Mouse (Mus musculus) embryo, embryonic 10 days (tissue): ENCODE data around the gene Extl2.

ENCODE experiments used
- DNase-seq: peaks from one replicate; pipeline ENCODE4 v3.0.0-alpha.2; 2015; ENCODE audit warnings: low spot score

Gene Extl2

GRCm38 (mm10) chr3:116007941-116008440, 729 bp downstream of the Extl2 start:
- DNase-seq: peak; percentile 87

GRCm38 (mm10) chr3:116009622-116010344, 2.5 kb downstream of the Extl2 start:
- DNase-seq: no peak

- DNase-seq: no peak
Observed at GRCm38 (mm10) chr3:116014901-116015300, 7.6 kb downstream of the Extl2 start.

DNA sequence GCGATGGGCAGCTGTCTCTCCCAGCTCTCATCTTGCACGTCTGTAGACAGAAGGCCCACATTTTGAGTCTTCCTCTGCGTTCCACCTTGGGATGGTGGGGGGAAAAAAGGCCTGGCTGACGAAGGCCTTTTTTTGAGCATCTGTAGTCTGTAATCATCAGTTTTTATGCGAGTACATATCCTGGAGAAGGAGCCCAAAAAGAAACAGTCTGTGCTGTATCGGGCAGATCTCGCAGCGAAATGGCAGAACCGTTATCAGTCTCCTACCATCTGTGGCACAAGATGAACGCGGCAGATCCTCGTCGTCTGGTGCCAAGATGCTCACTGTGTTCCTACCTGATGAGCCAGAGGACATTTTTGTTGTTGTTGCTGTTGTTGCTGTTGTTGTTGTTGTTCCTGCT, 8.9 kb downstream of the Extl2 start:
- DNase-seq: no peak

DNA sequence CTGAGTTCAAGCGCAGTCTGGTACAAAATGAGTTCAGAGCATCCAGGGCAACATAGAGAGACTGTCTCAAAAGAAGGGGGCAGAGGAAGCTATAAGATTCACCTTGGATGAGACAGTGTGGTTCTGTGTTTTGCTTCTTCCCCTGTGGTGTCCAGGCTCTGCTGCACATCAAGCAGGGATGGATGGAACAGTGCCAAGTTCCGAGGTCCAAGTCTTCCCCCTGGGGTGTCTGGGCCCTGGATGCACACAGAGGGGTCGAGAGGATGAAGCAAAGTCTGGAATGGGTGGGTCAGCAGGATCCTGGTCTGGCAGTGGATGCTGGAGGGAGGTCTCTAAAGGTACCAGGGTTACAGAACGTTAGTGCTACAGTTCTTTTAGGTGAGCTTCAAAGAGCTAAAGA, 11.3 kb downstream of the Extl2 start:
- DNase-seq: no peak

DNA sequence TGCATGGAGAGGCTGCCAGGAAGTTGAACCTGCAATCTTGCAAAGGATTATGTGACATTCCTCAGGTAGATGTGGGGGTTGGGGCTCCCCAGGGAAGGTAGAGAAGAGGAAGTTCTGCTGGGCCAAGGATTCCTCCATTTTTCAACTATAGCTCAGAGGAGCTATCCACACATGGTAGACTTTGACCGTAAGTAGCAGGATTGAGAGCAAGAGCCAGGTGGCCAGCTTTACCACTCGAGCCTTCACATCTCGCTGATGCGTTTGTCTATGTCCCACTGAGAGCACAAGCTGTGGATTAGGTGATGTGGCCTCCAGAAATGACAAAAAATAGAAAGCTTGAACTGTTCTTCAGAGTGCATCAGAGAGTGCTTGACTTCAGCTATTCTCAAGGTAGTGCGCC, 11.9 kb downstream of the Extl2 start:
- no peak for DNase-seq

DNA sequence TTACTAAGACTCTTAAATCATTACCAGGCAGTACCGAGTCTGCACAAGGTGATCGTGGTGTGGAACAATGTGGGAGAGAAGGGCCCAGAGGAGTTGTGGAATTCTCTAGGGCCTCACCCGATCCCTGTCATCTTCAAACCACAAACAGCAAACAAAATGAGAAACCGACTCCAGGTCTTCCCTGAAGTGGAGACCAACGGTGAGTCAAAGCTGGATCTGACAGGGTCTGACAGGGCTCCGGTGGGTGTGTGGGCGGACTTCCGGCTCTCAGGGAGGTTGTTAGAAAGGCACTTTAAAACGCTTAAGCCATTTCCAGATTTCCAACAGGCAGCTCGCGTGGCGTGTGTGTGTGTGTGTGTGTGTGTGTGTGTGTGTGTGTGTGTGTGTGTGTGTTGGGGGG, 17.0 kb downstream of the Extl2 start:
- DNase-seq: no peak

- no peak for DNase-seq
Observed at GRCm38 (mm10) chr3:116024669-116025068, 17.4 kb downstream of the Extl2 start.

- DNase-seq: no peak
Observed at GRCm38 (mm10) chr3:116025701-116026100, 18.4 kb downstream of the Extl2 start.

DNA sequence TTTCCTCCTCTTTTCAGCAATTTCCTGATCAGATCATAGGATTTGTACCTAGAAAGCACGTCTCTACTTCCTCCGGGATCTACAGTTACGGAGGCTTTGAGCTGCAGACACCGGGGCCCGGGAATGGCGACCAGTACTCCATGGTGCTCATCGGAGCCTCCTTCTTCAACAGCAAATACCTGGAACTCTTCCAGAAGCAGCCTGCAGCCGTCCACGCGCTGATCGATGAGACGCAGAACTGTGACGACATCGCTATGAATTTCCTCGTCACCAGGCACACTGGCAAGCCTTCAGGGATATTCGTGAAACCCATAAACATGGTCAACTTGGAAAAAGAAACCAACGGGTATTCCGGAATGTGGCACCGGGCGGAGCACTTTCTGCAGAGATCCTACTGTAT, 19.7 kb downstream of the Extl2 start:
- no peak for DNase-seq

DNA sequence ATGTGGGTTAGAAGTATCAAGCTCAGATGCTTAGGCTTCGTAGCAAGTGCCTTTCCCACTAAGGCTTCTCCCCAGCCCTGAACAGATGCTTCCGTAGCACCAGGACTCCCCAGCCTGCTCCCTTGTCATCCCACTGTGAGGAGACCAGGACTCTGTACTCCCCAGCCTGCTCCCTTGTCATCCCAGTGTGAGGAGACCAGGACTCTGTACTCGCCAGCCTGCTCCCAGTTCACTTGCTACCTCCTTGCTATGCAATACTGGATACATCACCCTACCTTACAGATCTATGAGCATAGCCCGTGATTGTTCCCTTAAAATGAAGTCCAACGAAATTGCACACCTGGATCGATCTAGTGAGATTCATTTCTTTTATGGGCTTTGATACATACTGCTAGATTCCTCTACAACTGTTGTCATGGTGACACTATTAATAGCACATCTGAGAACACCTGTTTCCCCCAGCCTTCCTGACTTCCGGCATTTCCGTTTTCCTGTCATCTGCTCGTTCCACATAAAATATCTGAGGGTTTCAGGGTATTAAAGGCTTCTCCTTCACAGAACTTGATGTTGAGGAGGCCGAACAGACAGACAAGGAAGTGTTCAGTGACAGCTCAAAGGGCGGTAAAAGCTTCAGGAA, 23.0 kb downstream of the Extl2 start:
- no peak for DNase-seq

DNA sequence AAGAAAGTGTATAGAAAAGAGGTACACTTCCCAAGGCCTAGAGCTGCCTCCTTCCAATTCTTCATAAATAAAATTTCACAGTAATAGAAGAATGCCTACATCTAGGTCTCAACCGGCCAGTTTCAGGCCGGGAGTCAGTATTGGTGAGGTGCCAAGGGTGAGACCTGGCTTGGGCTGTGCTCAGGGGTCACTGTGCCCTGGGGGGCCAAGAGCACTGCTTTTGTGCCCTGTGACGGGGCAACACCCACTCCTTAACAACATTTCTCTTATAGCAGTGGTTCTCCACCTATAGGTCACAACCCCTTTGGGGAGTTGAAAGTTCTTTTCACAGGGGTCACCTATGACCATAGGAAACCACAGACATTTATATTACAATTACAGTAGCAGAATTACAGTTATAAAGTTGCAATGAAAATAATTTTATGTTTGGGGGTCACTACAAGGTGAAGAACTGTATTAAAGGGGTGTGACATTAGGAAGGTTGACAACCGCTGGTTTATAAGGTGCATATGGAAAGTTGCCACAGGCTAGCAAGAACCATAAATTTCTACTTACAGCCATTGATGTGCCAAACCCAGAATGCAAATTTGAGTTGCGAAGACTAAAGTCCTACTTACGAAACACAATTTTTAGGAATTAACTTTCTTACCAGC, 26.1 kb downstream of the Extl2 start:
- no peak for DNase-seq

DNA sequence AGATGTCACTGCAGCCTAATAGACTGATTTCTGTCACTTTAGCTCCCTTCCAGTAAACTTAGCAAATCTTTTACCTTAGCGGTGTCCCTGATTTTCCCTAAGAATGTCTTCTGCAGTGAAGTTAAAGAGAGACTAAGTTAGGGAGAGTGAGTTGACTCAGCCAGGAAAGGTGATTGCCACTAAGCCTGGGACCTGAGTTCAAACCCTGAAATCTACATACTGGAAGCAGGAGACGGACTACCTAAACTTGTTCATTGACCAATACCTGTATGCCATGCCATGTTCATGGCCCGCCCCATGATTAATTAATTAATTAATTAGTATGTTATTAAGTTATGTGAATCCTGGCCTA, 26.6 kb downstream of the Extl2 start:
- DNase-seq: peak; percentile 72

DNA sequence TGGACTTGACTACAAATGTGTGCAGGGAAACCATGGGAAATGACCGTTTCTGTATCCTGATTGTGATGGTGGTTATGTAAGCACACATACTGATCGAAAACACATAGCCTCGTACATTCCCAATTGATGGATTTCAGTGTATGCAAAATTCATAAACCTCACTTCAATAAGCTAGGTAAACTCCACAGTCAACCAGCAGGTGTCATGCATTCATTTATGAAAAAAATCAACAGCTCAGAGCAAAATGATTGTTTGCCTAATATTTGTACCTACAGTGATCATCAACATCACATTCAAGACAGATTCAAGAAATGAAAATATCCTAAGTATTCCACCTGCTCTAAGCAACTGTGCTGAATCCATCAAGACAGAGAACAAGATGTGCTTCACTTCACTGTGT, 33.5 kb downstream of the Extl2 start:
- no peak for DNase-seq

GRCm38 (mm10) chr3:116046000-116046399, 38.7 kb downstream of the Extl2 start:
- DNase-seq: no peak

- DNase-seq: no peak
Observed at GRCm38 (mm10) chr3:116047034-116047433, 39.8 kb downstream of the Extl2 start.

GRCm38 (mm10) chr3:116057078-116057477, 49.8 kb downstream of the Extl2 start:
- DNase-seq: no peak

DNA sequence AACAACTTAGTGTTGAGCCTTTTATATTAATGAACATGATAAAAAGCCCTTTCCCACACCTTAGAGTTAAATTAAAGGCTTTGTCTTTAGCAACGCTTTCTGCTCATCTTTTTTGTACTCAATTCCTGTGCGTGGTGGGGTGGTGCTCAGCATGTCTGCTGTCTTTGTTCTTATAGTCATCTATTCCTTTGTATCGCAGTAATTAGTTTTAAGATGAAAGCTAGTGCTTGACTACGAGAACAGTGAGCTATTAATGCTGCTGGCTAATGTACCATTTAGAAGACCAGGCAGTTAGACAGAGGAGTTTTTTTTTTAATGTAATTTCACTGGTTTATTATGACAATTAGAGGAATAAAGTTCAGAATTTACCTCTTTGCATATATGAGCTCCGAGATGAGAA, 53.1 kb downstream of the Extl2 start:
- no peak for DNase-seq

GRCm38 (mm10) chr3:116062141-116062540, 54.9 kb downstream of the Extl2 start:
- no peak for DNase-seq

DNA sequence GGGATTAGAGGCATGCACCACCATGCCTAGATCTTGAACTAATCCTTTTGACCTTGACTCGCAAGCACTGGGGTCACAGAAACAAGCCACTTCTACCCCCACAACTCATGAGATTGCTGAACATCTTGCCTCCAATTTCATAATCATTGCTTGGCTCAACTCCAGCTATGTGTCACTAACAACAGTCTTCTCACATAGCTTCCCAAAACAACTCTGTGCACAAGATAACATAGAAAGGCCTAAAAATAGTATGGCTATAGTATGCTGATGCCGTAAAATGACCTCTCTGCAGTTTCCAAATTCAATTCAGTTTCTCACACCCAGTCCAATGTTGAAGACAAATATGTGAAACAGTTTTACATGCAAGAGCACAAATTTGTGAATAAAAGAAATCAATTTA, 65.3 kb downstream of the Extl2 start:
- DNase-seq: no peak

- DNase-seq: no peak
Observed at GRCm38 (mm10) chr3:116076739-116077138, 69.5 kb downstream of the Extl2 start.

DNA sequence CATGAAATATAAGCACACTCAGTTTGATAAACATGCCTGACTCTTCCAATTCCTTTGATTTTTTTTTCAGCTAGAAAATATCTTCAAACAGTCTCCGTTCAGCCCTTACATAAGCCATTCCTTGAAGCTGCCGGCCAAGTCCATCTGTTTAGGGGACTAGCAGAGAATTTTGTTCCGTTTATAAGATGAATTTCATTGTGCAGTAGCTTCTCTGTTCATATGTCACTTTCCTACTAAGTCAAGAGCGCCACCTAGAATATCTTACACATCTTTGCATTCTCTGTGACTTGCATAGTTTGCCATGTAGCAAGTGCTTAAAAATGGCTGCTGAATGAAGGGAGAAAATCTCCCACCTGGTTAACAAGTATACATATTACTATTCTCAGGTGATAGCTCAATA, 71.2 kb downstream of the Extl2 start:
- DNase-seq: peak; percentile 11
